Mouse (Mus musculus) liver, postnatal 0 days (tissue): ENCODE results near the gene Tspear. TPM values are rescaled to one million over a fixed set of nuclear protein-coding genes. Genes with fewer than 3 reads are reported as not detected.
"Not testable (repeated sequence)": the region's sequence is repeated elsewhere in the genome, so short reads cannot be mapped to it uniquely, and the experiment has no call there.

Experiments
- ATAC-seq: fragments of 200-750 bp; cut with Nextera tagmentation; 2 replicates; pipeline ENCODE4 v1.8.0; 2017; ENCODE audit warnings: mild to moderate bottlenecking, moderate library complexity
- DNase-seq: peaks from one replicate; pipeline ENCODE4 v3.0.0-alpha.2; 2016
- H3K27ac ChIP-seq: fragments of 300-500 bp; sonication (generic); 2 replicates; pipeline ENCODE4 v1.5.1; 2014; ENCODE audit warnings: antibody characterized with exemption, moderate library complexity, mild to moderate bottlenecking, low read depth
- H3K27me3 ChIP-seq: fragments of 300-500 bp; sonication (generic); 2 replicates; pipeline ENCODE4 v1.6.1; 2014; ENCODE audit warnings: low read length, control low read depth, mixed read lengths; ENCODE audit not compliant: insufficient read depth
- H3K36me3 ChIP-seq: fragments of 300-500 bp; sonication (generic); replicated peaks from 2 replicates; pipeline ENCODE4 v1.6.1; 2014; ENCODE audit warnings: mild to moderate bottlenecking, control low read depth, low read length, moderate library complexity, mixed read lengths; ENCODE audit not compliant: insufficient read depth
- H3K4me1 ChIP-seq: fragments of 300-500 bp; sonication (generic); 2 replicates; pipeline ENCODE4 v1.6.1; 2014; ENCODE audit warnings: antibody characterized with exemption, mild to moderate bottlenecking, control low read depth; ENCODE audit not compliant: insufficient read depth
- H3K4me2 ChIP-seq: fragments of 300-500 bp; sonication (generic); 2 replicates; pipeline ENCODE4 v1.6.1; 2014; ENCODE audit warnings: low read depth, mild to moderate bottlenecking, low read length, moderate library complexity, mixed read lengths
- H3K4me3 ChIP-seq: fragments of 300-500 bp; sonication (generic); 2 replicates; pipeline ENCODE4 v1.5.1; 2014; ENCODE audit warnings: low read depth, low read length
- H3K9ac ChIP-seq: fragments of 300-500 bp; sonication (generic); replicated peaks from 2 replicates; pipeline ENCODE4 v1.6.1; 2014; ENCODE audit warnings: mild to moderate bottlenecking, moderate library complexity
- H3K9me3 ChIP-seq: fragments of 300-500 bp; sonication (generic); 2 replicates; pipeline ENCODE4 v1.6.1; 2016; ENCODE audit warnings: mild to moderate bottlenecking, control low read depth, low read length, mixed read lengths
- CTCF ChIP-seq: sonication (generic); IDR thresholded peaks from 2 replicates; pipeline ENCODE4 v1.5.1; 2016; ENCODE audit warnings: antibody characterized with exemption, low read depth
- EP300 ChIP-seq: IDR thresholded peaks from 2 replicates; pipeline ENCODE4 v1.6.1; 2016; ENCODE audit warnings: antibody characterized with exemption, low read depth, mild to moderate bottlenecking
- WGBS: fragments of 180-500 bp; shearing (Covaris S2); extraction: QIAGEN DNeasy Blood & Tissue Kit; methylation state at CpG from one replicate; pipeline ENCODE4 v1.1.7; 2014; ENCODE audit not compliant: insufficient replicate concordance; 5-methylcytosine and 5-hydroxymethylcytosine counted together
- polyA plus RNA-seq: library from polyadenylated mRNA; unstranded; fragments of >200 nt; fragmentation: Nextera tagmentation; extraction: Ambion mirVana; gene quantifications from 2 replicates; pipeline ENCODE4 v1.2.1, GENCODE M21; 2015

Tspear gene
- polyA plus RNA-seq, 1 experiment from 2014 or later = 0.06 TPM

GRCm38 (mm10) chr10:77788621-77789020 lies 102.3 kb downstream of the Tspear start:
- Histone ChIP-seq H3K4me1 (no peaks in the 10 kb centered on the region), H3K9ac (no peak overlapping the region), H3K27me3 (no peaks in the 10 kb centered on the region), H3K4me3 (no peak overlapping the region), H3K9me3 (no peaks in the 10 kb centered on the region), H3K27ac (no peak overlapping the region), H3K4me2 (no peak overlapping the region), H3K36me3 (no peaks in the 10 kb centered on the region)
- no peak for ATAC-seq
- DNase-seq = no peak
- TF ChIP-seq CTCF (no peak), EP300 (no peak)
- WGBS = 60% methylated on average over 2 of the region's 2 CpGs

DNA sequence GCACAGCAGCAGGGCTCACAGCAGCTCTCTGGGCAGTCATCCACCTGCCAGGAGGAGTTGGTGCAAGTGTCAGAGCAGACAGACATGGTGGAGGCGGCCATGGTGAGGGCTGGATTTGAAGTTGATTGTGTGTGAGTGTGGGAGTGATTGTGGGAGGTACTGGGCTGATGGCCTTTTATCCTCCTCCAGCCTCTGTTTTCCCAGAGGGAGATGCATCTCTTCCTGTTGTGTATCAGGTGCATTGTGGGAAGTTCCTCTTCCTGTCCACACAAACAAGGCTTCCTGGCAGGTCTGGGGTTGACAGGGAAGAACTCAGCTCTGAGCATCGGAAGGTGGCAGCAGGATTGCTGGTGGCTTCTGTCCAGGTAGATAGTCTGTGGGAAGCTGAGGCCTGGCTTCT lies 108.6 kb downstream of the Tspear start, which contains the start of gene Gm9639:
Gene Gm9639 (minus strand): TSS at position 101 of the 400 bp plus-strand sequence.
- ATAC-seq = no peak

GRCm38 (mm10) chr10:77797677-77798076 lies 111.3 kb downstream of the Tspear start:
- WGBS = 29% methylated on average over 3 of the region's 3 CpGs
- no peak for TF ChIP-seq EP300
- TF ChIP-seq CTCF = no peak
- Histone ChIP-seq H3K9ac (no peak overlapping the region), H3K4me2 (no peak overlapping the region), H3K4me3 (no peak overlapping the region), H3K9me3 (no peaks in the 10 kb centered on the region), H3K27me3 (no peaks in the 10 kb centered on the region), H3K27ac (no peak overlapping the region), H3K36me3 (no peaks in the 10 kb centered on the region), H3K4me1 (no peaks in the 10 kb centered on the region)
- DNase-seq (no peak), ATAC-seq (no peak)

More for the DNA sequence above, 108.6 kb downstream of the Tspear start, which contains the start of gene Gm9639:
- Histone ChIP-seq H3K36me3 (no peaks in the 10 kb centered on the region), H3K9me3 (no peaks in the 10 kb centered on the region), H3K27ac (no peak within 1 kb of the TSS), H3K9ac (no peak within 1 kb of the TSS), H3K4me3 (no peak within 1 kb of the TSS), H3K27me3 (no peaks in the 10 kb centered on the region), H3K4me1 (no peaks in the 10 kb centered on the region), H3K4me2 (no peak within 1 kb of the TSS)
- TF ChIP-seq EP300 (no peak), CTCF (no peak)
- no peak for DNase-seq
- 34% methylated on average over 2 of the region's 2 CpGs for WGBS

- not testable (repeated sequence) for H3K36me3 ChIP-seq, H3K4me2 ChIP-seq, H3K4me3 ChIP-seq, H3K9ac ChIP-seq, H3K4me1 ChIP-seq, H3K9me3 ChIP-seq, ATAC-seq, DNase-seq, H3K27me3 ChIP-seq, H3K27ac ChIP-seq
- WGBS = 72% methylated on average over 2 of the region's 3 CpGs
These were observed 112.0 kb downstream of the Tspear start for GRCm38 (mm10) chr10:77798164-77798920.

DNA sequence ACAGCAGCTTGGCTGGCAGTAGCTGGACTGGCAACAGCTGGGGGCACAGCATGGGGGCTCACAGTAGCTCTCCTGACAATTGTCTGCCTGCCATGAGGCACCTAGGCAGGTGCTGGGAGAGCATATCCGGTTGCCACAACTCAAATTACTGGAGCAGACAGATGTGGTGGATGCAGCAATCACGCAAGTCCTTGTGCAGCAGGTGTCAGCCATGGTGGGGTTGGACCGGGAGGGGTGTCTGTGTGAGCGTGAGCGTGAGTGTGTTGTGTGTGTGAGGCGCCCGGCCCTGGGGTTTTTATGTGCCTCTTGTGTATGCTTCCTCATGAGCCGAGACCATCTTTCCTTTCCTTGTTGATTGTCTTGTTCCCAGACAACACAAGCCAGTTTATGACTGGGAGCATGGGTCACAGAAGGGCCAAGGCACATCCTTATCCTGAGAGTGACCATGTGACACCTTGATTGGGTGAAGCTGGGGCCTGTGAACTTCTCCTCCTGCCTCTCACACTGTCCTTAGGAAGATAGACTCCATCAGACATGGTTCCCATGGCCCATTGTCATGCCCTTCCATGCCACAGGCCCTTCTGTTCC lies 112.6 kb downstream of the Tspear start, which contains the start of gene Gm19668:
Gene Gm19668 (minus strand): TSS at position 213 of the 588 bp plus-strand sequence.
- Histone ChIP-seq H3K36me3 (no peaks in the 10 kb centered on the region), H3K4me1 (no peaks in the 10 kb centered on the region), H3K9ac (no peak within 1 kb of the TSS), H3K4me2 (no peak within 1 kb of the TSS), H3K9me3 (no peaks in the 10 kb centered on the region), H3K4me3 (no peak within 1 kb of the TSS), H3K27me3 (no peaks in the 10 kb centered on the region), H3K27ac (no peak within 1 kb of the TSS)
- 59% methylated on average over 8 of the region's 8 CpGs for WGBS
- no peak for ATAC-seq
- TF ChIP-seq CTCF = no peak
- no peak for TF ChIP-seq EP300
- DNase-seq = no peak

DNA sequence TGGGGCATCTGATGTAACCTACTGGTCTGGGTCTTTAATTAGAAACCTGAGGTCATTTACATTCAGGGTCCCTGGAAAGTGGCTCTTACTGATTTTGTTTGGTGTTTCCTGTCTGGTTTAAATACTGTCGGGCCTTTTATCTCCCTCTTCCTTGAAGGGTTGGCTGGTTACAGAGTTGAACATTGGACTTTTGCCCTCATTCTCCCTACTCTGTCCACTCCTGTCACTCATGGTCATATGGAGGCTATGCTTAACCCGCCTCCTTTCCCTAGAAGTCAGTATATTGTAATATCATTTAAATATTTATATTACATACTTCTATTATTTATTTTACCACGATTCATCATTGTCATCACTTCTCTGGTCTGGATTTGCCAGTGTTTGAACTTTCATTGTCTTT lies 117.7 kb downstream of the Tspear start:
- Histone ChIP-seq H3K4me1 (no peaks in the 10 kb centered on the region), H3K27me3 (no peaks in the 10 kb centered on the region), H3K9me3 (no peaks in the 10 kb centered on the region), H3K36me3 (no peaks in the 10 kb centered on the region), H3K4me2 (no peak overlapping the region), H3K4me3 (no peak overlapping the region), H3K9ac (no peak overlapping the region), H3K27ac (no peak overlapping the region)
- no peak for ATAC-seq
- DNase-seq = no peak
- TF ChIP-seq CTCF (no peak), EP300 (no peak)
- 47% methylated on average over 3 of the region's 3 CpGs for WGBS
